Mouse (Mus musculus) stomach, embryonic 15.5 days (tissue): ENCODE measurements at regions not wholly inside any gene's neighbourhood (a gene's known extent, or its start where the extent isn't known, plus 50 kb on each side); places are given as distances from the start of the nearest gene placed in this dataset.
"Not testable (repeated sequence)": the region's sequence is repeated elsewhere in the genome, so short reads cannot be mapped to it uniquely, and the experiment has no call there.

Experiments used
- ATAC-seq: fragments of 200-750 bp; cut with Nextera tagmentation; 2 replicates; pipeline ENCODE4 v1.8.0; 2017; ENCODE audit warnings: low read depth, moderate number of reproducible peaks, moderate TSS enrichment; ENCODE audit not compliant: insufficient read depth, low FRiP score
- H3K27ac ChIP-seq: fragments of 300-500 bp; sonication (generic); 2 replicates; pipeline ENCODE4 v1.5.1; 2015; ENCODE audit warnings: mild to moderate bottlenecking, inconsistent platforms
- H3K27me3 ChIP-seq: fragments of 300-500 bp; sonication (generic); replicated peaks from 2 replicates; pipeline ENCODE4 v1.6.1; 2015; ENCODE audit warnings: inconsistent platforms
- H3K36me3 ChIP-seq: fragments of 300-500 bp; sonication (generic); 2 replicates; pipeline ENCODE4 v1.6.1; 2015; ENCODE audit warnings: inconsistent platforms
- H3K4me1 ChIP-seq: fragments of 300-500 bp; sonication (generic); 2 replicates; pipeline ENCODE4 v1.6.1; 2015; ENCODE audit warnings: inconsistent platforms
- H3K4me2 ChIP-seq: fragments of 300-500 bp; sonication (generic); 2 replicates; pipeline ENCODE4 v1.6.1; 2015; ENCODE audit warnings: mild to moderate bottlenecking, inconsistent platforms
- H3K4me3 ChIP-seq: fragments of 300-500 bp; sonication (generic); replicated peaks from 2 replicates; pipeline ENCODE4 v1.5.1; 2015; ENCODE audit warnings: inconsistent platforms
- H3K9ac ChIP-seq: fragments of 300-500 bp; sonication (generic); 2 replicates; pipeline ENCODE4 v1.6.1; 2015; ENCODE audit warnings: inconsistent platforms
- H3K9me3 ChIP-seq: fragments of 300-500 bp; sonication (generic); 2 replicates; pipeline ENCODE4 v1.6.1; 2016; ENCODE audit warnings: inconsistent platforms
- WGBS: fragments of 180-500 bp; shearing (Covaris S2); methylation state at CpG from one replicate; pipeline ENCODE4 v1.1.7; 2015; 5-methylcytosine and 5-hydroxymethylcytosine counted together

GRCm38 (mm10) chr14:66522856-66523400 is 513.9 kb upstream of the Gulo start:
- no peak for ATAC-seq
- H3K27me3 ChIP-seq, result no peaks in the 10 kb centered on the region
- H3K36me3 ChIP-seq, result no peaks in the 10 kb centered on the region
- H3K4me1 ChIP-seq, result no peaks in the 10 kb centered on the region
- H3K4me3 ChIP-seq, result no peak overlapping the region
- 77% methylated on average over 6 of the region's 6 CpGs for WGBS
- no peaks in the 10 kb centered on the region for H3K9me3 ChIP-seq
- no peak overlapping the region for H3K27ac ChIP-seq
- H3K9ac ChIP-seq, result no peak overlapping the region
- no peak overlapping the region for H3K4me2 ChIP-seq

GRCm38 (mm10) chr14:66521836-66522629 is 513.0 kb upstream of the Gulo start:
- ATAC-seq, result no peak
- no peaks in the 10 kb centered on the region for H3K9me3 ChIP-seq
- no peak overlapping the region for H3K27ac ChIP-seq
- H3K9ac ChIP-seq, result no peak overlapping the region
- WGBS, result 57% methylated on average over 7 of the region's 7 CpGs
- H3K27me3 ChIP-seq, result no peaks in the 10 kb centered on the region
- H3K4me1 ChIP-seq, result no peaks in the 10 kb centered on the region
- no peak overlapping the region for H3K4me3 ChIP-seq
- no peak overlapping the region for H3K4me2 ChIP-seq
- H3K36me3 ChIP-seq, result no peaks in the 10 kb centered on the region

GRCm38 (mm10) chr14:66516770-66517169 is 507.8 kb upstream of the Gulo start:
- whole genome bisulfite sequencing, result 77% methylated on average over 3 of the region's 3 CpGs
- Histone ChIP-seq H3K4me2 (no peak overlapping the region), H3K27me3 (no peaks in the 10 kb centered on the region), H3K9ac (no peak overlapping the region), H3K27ac (no peak overlapping the region), H3K9me3 (no peaks in the 10 kb centered on the region), H3K4me1 (no peaks in the 10 kb centered on the region), H3K36me3 (no peaks in the 10 kb centered on the region), H3K4me3 (no peak overlapping the region)
- ATAC-seq, result no peak

- no peak overlapping the region for H3K4me2 ChIP-seq
- H3K9me3 ChIP-seq, result no peaks in the 10 kb centered on the region
- no peaks in the 10 kb centered on the region for H3K4me1 ChIP-seq
- no peaks in the 10 kb centered on the region for H3K36me3 ChIP-seq
- H3K4me3 ChIP-seq, result no peak overlapping the region
- 80% methylated on average over 5 of the region's 5 CpGs for WGBS
- no peaks in the 10 kb centered on the region for H3K27me3 ChIP-seq
- H3K9ac ChIP-seq, result no peak overlapping the region
- H3K27ac ChIP-seq, result no peak overlapping the region
- no peak for ATAC-seq
Observed at GRCm38 (mm10) chr14:66510750-66511149, 501.7 kb upstream of the Gulo start.

GRCm38 (mm10) chr14:66510218-66510617 is 501.2 kb upstream of the Gulo start:
- ATAC-seq, result no peak
- no peak overlapping the region for H3K27ac ChIP-seq
- 64% methylated on average over 1 of the region's 1 CpGs for WGBS

GRCm38 (mm10) chr14:66509706-66510105 is 500.7 kb upstream of the Gulo start:
- H3K4me3 ChIP-seq, result no peak overlapping the region
- WGBS, result 87% methylated on average over 7 of the region's 7 CpGs
- no peak for ATAC-seq
- no peak overlapping the region for H3K27ac ChIP-seq
- H3K4me2 ChIP-seq, result no peak overlapping the region
- H3K9ac ChIP-seq, result no peak overlapping the region
- no peaks in the 10 kb centered on the region for H3K36me3 ChIP-seq
- H3K27me3 ChIP-seq, result no peaks in the 10 kb centered on the region
- H3K9me3 ChIP-seq, result no peaks in the 10 kb centered on the region
- H3K4me1 ChIP-seq, result no peaks in the 10 kb centered on the region

More at GRCm38 (mm10) chr14:66510218-66510617, 501.2 kb upstream of the Gulo start:
- Histone ChIP-seq H3K36me3 (no peaks in the 10 kb centered on the region), H3K9ac (no peak overlapping the region), H3K4me3 (no peak overlapping the region), H3K27me3 (no peaks in the 10 kb centered on the region), H3K4me2 (no peak overlapping the region), H3K9me3 (no peaks in the 10 kb centered on the region), H3K4me1 (no peaks in the 10 kb centered on the region)

- WGBS, result 89% methylated on average over 6 of the region's 6 CpGs
- no peak for ATAC-seq
- no peak overlapping the region for H3K27ac ChIP-seq
Observed at GRCm38 (mm10) chr14:66501995-66502394, 493.0 kb upstream of the Gulo start.

GRCm38 (mm10) chr14:66499896-66500295 is 490.9 kb upstream of the Gulo start:
- Histone ChIP-seq H3K9ac (no peak overlapping the region), H3K36me3 (no peaks in the 10 kb centered on the region), H3K27ac (peak overlapping the region; percentile 48; the same call in 1 of the 2 replicates), H3K27me3 (no peaks in the 10 kb centered on the region), H3K4me3 (0 out of 2 replicates have a peak overlapping the region, but pooled peaks have one; percentile 11), H3K4me1 (peaks cover 9% of the 10 kb centered on the region; the same call in 1 of the 2 replicates), H3K4me2 (peak overlapping the region; percentile 33), H3K9me3 (no peaks in the 10 kb centered on the region)
- WGBS, result 13% methylated on average over 11 of the region's 11 CpGs
- ATAC-seq, result peak; percentile 79

More at GRCm38 (mm10) chr14:66501995-66502394, 493.0 kb upstream of the Gulo start:
- Histone ChIP-seq H3K4me2 (no peak overlapping the region), H3K36me3 (no peaks in the 10 kb centered on the region), H3K9me3 (no peaks in the 10 kb centered on the region), H3K27me3 (no peaks in the 10 kb centered on the region), H3K9ac (no peak overlapping the region), H3K4me3 (no peak overlapping the region), H3K4me1 (peaks cover 9% of the 10 kb centered on the region; the same call in 1 of the 2 replicates)

GRCm38 (mm10) chr14:66495146-66495545 is 486.1 kb upstream of the Gulo start:
- H3K27ac ChIP-seq, result no peak overlapping the region
- no peaks in the 10 kb centered on the region for H3K36me3 ChIP-seq
- H3K4me2 ChIP-seq, result no peak overlapping the region
- WGBS, result 75% methylated on average over 1 of the region's 1 CpGs
- no peaks in the 10 kb centered on the region for H3K9me3 ChIP-seq
- no peaks in the 10 kb centered on the region for H3K27me3 ChIP-seq
- H3K4me3 ChIP-seq, result no peak overlapping the region
- ATAC-seq, result no peak
- no peak overlapping the region for H3K9ac ChIP-seq
- peaks cover 14% of the 10 kb centered on the region; the same call in 1 of the 2 replicates for H3K4me1 ChIP-seq

GRCm38 (mm10) chr14:66494518-66494923 is 485.5 kb upstream of the Gulo start:
- 11% methylated on average over 5 of the region's 5 CpGs for WGBS
- H3K27ac ChIP-seq, result no peak overlapping the region; the same call in 1 of the 2 replicates

GRCm38 (mm10) chr14:66493691-66494121 is 484.7 kb upstream of the Gulo start:
- H3K36me3 ChIP-seq, result no peaks in the 10 kb centered on the region
- H3K4me3 ChIP-seq, result no peak overlapping the region
- H3K9ac ChIP-seq, result no peak overlapping the region
- H3K4me1 ChIP-seq, result peaks cover 5% of the 10 kb centered on the region; the same call in 1 of the 2 replicates
- WGBS, result 60% methylated on average over 4 of the region's 4 CpGs
- H3K4me2 ChIP-seq, result no peak overlapping the region
- ATAC-seq, result no peak
- no peaks in the 10 kb centered on the region for H3K27me3 ChIP-seq
- no peak overlapping the region for H3K27ac ChIP-seq
- no peaks in the 10 kb centered on the region for H3K9me3 ChIP-seq

More at GRCm38 (mm10) chr14:66494518-66494923, 485.5 kb upstream of the Gulo start:
- Histone ChIP-seq H3K9ac (no peak overlapping the region), H3K36me3 (no peaks in the 10 kb centered on the region), H3K4me1 (peaks cover 11% of the 10 kb centered on the region; the same call in 1 of the 2 replicates), H3K4me3 (no peak overlapping the region), H3K9me3 (no peaks in the 10 kb centered on the region), H3K4me2 (no peak overlapping the region), H3K27me3 (no peaks in the 10 kb centered on the region)
- ATAC-seq, result peak; percentile 71; the same call in 1 of the 2 replicates

GRCm38 (mm10) chr14:66484751-66485150 is 475.7 kb upstream of the Gulo start:
- not testable (repeated sequence) for H3K27me3 ChIP-seq, ATAC-seq, H3K4me1 ChIP-seq, H3K9ac ChIP-seq, H3K36me3 ChIP-seq, H3K27ac ChIP-seq, H3K4me2 ChIP-seq, H3K9me3 ChIP-seq, H3K4me3 ChIP-seq
- 79% methylated on average over 1 of the region's 1 CpGs for WGBS
